Mouse (Mus musculus) frontal cortex, postnatal 10 days (tissue): ENCODE measurements around the gene Fam243.

Source experiments
- DNase-seq, 2 experiments: peaks; one replicate each; pipeline ENCODE4 v3.0.0; 2022; ENCODE audit warnings: low spot score in 2 of 2, mixed read lengths in 1 of 2

Gene Fam243

DNA sequence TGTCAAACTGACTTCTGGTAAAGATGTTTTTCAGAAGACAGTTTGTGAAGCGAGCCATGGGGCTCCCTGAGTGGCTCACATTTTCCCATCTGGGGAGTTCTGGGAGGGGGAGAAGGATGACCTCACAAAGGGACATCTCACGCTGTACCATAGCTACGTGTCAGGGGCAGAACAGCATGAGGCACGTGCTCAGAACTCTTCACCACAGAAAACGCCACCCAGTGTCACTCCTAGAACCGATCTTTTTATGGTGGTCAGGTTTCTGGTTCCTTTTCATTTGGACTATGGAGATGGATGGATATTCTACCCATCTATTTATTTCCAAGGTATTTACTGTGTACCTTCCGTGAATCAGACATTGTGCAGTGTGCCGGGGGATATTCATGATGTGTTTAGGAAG is at the start of gene Fam243:
Gene Fam243, minus strand, starts transcription at position 101 of the 400 bp plus-strand sequence.
- DNase-seq, result no peak

- no peak for DNase-seq
Observed at GRCm38 (mm10) chr16:92369260-92369659, 48.0 kb upstream of the Fam243 start.

GRCm38 (mm10) chr16:92365477-92365876 is 44.2 kb upstream of the Fam243 start:
- no peak for DNase-seq

- no peak for DNase-seq
Observed at GRCm38 (mm10) chr16:92360711-92361110, 39.5 kb upstream of the Fam243 start.

DNA sequence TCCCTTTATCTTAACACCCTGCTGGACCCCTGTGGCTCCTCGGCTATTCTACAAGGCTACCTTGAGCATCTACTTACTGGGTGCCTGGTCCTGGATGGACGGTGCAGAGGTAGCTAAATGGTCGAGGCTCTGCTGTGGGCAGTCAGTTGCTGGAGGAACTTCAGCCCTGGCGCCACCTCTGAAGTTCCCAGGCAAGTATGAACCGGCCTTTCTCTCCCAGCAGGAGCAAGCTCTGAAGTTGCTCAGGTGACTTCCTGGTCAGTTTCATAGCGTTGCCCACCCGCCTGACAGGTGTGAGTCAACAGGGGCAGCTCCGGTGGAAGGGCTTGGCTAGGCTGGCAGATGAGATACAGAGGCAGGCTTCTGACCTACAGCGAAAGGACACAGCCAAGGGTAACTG is 38.0 kb upstream of the Fam243 start, which contains the start of gene Kcne1:
Gene Kcne1, minus strand, starts transcription at position 240 of the 400 bp plus-strand sequence.
- no peak for DNase-seq

DNA sequence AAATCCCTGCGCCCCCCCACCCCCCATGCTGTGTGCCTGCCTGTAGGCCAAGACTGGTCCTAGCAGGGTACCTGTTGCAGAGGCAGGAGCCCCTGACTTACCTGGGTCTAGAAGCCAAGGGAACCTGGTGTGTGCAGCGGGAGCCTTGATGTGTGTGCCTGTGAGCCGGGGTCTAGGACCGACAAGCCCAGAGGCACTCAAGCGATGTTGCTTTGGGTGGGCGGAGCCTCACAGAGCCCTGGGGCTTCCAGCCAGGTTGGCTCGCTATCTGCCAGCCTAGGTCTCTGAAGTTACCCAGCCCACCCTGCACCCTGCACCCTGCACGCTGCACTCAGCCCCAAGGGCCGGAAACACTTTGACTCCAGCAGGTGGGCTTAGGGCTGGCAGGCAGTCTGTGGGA is 37.5 kb upstream of the Fam243 start:
- DNase-seq, result no peak

DNA sequence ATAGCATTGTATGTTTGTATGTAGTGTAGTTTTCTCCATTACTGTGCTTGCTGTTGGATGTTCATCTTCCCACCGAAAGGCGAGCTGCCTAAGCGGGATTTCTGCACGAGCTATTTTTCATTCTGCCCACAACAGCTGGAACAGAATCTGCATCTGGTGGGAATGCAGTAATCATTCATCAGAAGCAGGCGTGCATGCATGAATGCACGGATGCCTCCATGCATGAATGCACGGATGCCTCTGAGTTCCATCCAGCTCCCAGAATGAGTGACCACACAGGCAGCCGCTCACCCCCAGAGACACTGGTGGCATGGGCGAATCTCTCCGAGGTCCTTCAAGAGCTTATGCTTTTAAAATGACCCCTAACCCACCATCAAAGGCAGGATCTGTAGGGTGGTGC is 36.3 kb upstream of the Fam243 start:
- DNase-seq, result no peak

GRCm38 (mm10) chr16:92357023-92357422 is 35.8 kb upstream of the Fam243 start:
- no peak for DNase-seq

- no peak for DNase-seq
Observed at GRCm38 (mm10) chr16:92355982-92356381, 34.7 kb upstream of the Fam243 start.

DNA sequence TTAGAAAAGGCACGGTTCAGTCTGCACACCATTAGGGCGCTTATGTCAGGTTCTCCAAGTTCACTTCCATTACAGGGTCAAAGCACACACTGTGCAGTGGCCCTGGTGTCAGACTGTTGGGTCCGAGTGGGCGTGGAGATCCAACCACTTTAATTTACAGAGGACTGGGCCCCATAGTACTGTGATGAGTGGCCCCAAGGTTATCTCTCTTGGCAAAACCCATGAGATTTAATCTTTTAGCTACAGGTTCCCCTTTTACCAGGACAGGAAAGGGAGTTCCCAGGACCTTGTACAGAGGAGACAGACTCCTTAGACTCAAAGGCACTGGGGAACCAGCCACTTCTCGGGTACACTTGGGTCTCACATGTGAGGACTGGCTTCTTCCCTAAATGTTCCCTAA is 34.1 kb upstream of the Fam243 start:
- no peak for DNase-seq

DNA sequence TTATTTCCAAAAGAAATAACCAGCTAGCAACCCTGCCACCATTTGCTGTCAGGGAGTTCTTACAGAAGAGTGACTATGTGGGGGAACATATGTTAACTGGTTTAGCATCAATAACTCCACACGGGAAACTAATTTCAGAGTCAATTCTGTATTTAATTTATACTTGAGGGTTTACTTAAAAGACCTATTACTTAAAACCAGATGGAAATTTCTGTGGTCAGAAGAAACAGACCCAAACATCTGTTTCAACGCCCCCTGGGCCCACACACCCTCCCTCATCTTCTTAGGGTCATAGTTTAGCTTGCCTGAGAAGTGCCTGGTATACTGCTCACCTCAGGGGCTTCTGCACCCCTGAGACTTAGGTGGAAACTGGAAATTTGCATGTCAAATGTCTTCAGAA is 32.7 kb upstream of the Fam243 start:
- DNase-seq, result no peak

DNA sequence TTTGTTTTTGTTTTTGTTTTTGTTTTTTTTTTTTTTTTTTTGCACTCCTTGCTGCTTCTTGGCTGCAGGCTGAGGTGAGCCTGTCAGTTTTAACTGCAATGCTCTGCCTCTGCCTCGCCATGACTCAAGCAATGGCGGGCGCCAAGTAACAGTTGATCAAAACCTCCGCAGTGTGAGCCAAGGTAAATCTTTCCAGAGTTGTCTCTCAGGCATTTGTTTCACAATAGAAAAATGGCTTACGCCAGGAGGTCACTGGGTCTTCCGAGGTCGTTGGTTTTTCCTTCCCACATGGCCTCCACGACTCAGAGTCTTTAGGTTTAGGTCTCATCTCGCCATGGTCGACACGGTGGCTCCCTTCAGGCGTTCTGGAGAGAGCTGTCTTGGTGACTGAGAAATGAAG is 32.1 kb upstream of the Fam243 start:
- DNase-seq, result no peak

DNA sequence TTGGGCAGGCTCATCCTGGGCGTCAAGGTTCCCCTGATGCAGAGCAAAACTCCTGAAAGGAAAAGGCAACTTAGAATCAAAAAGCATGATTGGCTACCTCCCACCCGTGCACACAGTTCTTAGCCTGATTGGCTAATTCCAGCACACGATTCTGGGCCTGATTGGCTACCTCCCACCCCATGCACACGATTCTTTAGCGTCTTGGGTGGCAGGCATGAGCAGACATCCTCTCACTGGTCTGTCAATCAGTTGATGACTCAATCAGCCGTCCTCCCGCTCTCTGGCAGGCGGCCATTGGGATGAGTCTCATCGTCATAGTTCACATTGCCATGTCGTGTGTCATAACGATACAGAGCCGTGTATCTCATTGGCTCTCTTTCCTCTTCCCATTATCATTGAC is 27.7 kb upstream of the Fam243 start:
- no peak for DNase-seq

DNA sequence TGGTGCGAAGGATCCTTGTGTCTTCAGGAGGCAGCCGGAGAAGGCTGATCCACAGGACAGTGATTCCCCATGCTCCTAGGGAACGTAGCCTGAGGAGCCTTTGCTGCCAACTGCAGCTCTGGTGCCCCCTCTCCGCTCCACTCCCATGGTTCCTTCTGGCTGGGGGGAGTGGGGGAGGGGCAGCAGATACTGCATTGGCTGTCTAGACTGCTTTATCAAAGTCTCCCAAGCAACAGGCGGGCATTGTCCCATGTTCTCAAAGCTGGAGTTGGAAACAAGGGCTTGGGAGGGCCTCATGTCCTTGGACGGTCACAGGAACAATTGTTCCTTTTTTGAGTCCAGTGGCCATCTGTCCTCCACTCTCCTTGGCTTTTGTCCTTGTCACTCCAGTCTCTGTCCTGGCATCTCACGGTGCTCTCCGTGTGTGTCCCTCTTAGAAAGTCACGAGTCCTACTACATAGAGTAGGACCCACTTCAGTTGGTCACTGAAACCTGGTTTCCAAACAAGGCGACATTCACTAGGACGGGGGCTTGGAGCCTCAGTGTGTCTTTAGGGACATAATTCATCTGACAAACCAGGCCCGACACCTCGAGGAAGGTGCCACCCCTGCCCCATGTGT is 25.2 kb upstream of the Fam243 start:
- DNase-seq, result peak in 1 of 2 experiments; percentile 33

DNA sequence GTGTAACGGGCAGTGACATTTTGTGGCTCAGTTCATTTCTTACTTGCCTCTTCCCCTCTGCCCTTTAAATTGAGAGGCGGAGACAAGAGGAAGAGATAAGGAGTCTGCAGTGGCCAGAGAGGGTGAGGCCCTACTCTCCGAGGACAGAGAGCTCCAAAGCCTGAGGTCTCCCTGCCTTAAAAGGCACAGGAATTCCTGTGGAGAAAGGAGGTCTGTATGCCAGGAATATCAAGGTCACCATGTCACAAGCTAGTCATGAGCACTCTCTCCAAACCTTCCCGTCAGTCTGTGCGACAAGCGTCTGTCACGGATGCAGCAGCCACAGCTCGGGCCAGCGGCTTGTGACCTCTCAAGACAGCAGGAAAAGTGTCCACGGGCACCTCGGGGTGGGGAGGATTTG is 23.9 kb upstream of the Fam243 start:
- DNase-seq, result no peak

GRCm38 (mm10) chr16:92340612-92341511 is 19.6 kb upstream of the Fam243 start:
- DNase-seq, result peak; percentile 24 to 73

GRCm38 (mm10) chr16:92336280-92336679 is 15.0 kb upstream of the Fam243 start:
- peak in 1 of 2 experiments; percentile 68 for DNase-seq

DNA sequence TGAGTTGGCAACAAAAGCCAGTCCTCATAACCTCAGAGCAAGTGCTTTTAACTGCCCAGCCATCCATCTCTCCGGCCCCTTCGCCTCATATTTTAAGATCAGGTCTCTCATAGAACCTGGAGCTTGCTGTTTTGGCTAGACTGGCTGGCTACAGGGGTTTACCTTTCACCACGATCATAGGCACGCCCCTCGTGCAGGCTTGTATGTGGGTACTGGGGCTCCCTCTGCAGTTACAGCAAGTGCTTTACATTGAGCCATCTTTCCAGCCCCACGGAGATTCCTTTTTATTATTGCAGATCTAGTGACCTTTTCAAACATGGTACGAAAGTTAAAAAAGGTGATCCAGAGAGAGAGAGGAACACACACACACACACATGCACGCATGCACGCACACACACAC is 13.4 kb upstream of the Fam243 start:
- no peak for DNase-seq

DNA sequence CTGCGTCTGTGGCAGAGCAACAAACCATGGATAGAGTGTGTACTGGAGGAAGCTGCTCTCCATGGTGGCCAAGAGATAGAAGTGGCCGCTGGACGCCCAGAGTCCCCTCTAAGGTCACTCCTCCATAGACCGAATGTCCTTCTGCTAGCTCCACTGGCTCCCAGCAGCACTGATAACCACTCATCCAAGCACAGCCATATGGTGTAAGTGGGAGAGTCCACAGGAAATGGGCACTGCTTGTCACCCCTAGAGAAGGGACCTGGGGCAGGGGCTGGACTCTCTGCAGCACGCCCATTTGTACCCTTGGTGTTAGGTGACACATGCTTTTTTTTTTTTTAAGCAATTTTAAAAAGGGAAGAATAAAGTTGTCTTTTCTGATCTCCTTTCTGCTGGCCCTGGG is 9.7 kb upstream of the Fam243 start:
- no peak for DNase-seq

GRCm38 (mm10) chr16:92327911-92328310 is 6.7 kb upstream of the Fam243 start:
- DNase-seq, result no peak

- DNase-seq, result no peak
Observed at GRCm38 (mm10) chr16:92325062-92325406, 3.8 kb upstream of the Fam243 start.

GRCm38 (mm10) chr16:92324309-92325061 is 3.2 kb upstream of the Fam243 start:
- DNase-seq, result no peak
